Mouse (Mus musculus) hindbrain, embryonic 14.5 days (tissue): ENCODE measurements around the gene Pbx2. TPM values are rescaled to one million over a fixed set of nuclear protein-coding genes. Genes with fewer than 3 reads are reported as not detected.
A peak's percentile ranks its signal among the peaks of the same experiment; 100 is the strongest.

Source experiments
- ATAC-seq: fragments of 200-750 bp; cut with Nextera tagmentation; 2 replicates; pipeline ENCODE4 v1.8.0; 2017; ENCODE audit warnings: moderate number of reproducible peaks, mild to moderate bottlenecking, moderate TSS enrichment, moderate library complexity; ENCODE audit not compliant: low FRiP score
- DNase-seq: peaks from one replicate; pipeline ENCODE4 v3.0.0-alpha.2; 2015; ENCODE audit warnings: low spot score
- H3K27ac ChIP-seq: fragments of 300-500 bp; sonication (generic); 2 replicates; pipeline ENCODE4 v1.5.1; 2014; ENCODE audit warnings: mild to moderate bottlenecking, moderate library complexity
- H3K27me3 ChIP-seq: fragments of 300-500 bp; sonication (generic); 2 replicates; pipeline ENCODE4 v1.6.1; 2014; ENCODE audit warnings: mild to moderate bottlenecking, low read length, mixed read lengths; ENCODE audit not compliant: control insufficient read depth, insufficient read depth
- H3K36me3 ChIP-seq: fragments of 300-500 bp; sonication (generic); replicated peaks from 2 replicates; pipeline ENCODE4 v1.6.1; 2014; ENCODE audit not compliant: control insufficient read depth, insufficient read depth
- H3K4me1 ChIP-seq: fragments of 300-500 bp; sonication (generic); replicated peaks from 2 replicates; pipeline ENCODE4 v1.6.1; 2014; ENCODE audit warnings: antibody characterized with exemption, low read length, mixed read lengths; ENCODE audit not compliant: control insufficient read depth, insufficient read depth
- H3K4me2 ChIP-seq: fragments of 300-500 bp; sonication (generic); replicated peaks from 2 replicates; pipeline ENCODE4 v1.6.1; 2014; ENCODE audit warnings: mild to moderate bottlenecking, moderate library complexity
- H3K4me3 ChIP-seq: fragments of 300-500 bp; sonication (generic); replicated peaks from 2 replicates; pipeline ENCODE4 v1.5.1; 2014; ENCODE audit warnings: mild to moderate bottlenecking, low read length
- H3K9ac ChIP-seq: fragments of 300-500 bp; sonication (generic); 2 replicates; pipeline ENCODE4 v1.6.1; 2014
- H3K9me3 ChIP-seq: fragments of 300-500 bp; sonication (generic); 2 replicates; pipeline ENCODE4 v1.6.1; 2016; ENCODE audit warnings: low read length; ENCODE audit not compliant: control insufficient read depth
- WGBS: fragments of 180-500 bp; shearing (Covaris S2); extraction: QIAGEN DNeasy Blood & Tissue Kit; methylation state at CpG from one replicate; pipeline ENCODE4 v1.1.7; 2014; 5-methylcytosine and 5-hydroxymethylcytosine counted together
- polyA plus RNA-seq: library from polyadenylated mRNA; unstranded; fragments of >200 nt; fragmentation: Nextera tagmentation; extraction: Ambion mirVana; gene quantifications from 2 replicates; pipeline ENCODE4 v1.2.1, GENCODE M21; 2014

Gene Pbx2
- polyA plus RNA-seq, 1 experiment from 2014 or later = 10.5 TPM

GRCm38 (mm10) chr17:34640778-34641601 lies 49.9 kb downstream of the Pbx2 start:
- no peak overlapping the region for H3K4me3 ChIP-seq
- DNase-seq = no peak
- H3K9ac ChIP-seq = no peak overlapping the region
- H3K27ac ChIP-seq = peak overlapping the region; percentile 49
- peaks cover 11% of the 10 kb centered on the region for H3K4me1 ChIP-seq
- no peak overlapping the region; the same call in 1 of the 2 replicates for H3K4me2 ChIP-seq
- H3K36me3 ChIP-seq = no peaks in the 10 kb centered on the region
- H3K27me3 ChIP-seq = no peaks in the 10 kb centered on the region
- 0 out of 2 replicates have a peak, but pooled peaks have one; percentile 35 for ATAC-seq
- H3K9me3 ChIP-seq = no peaks in the 10 kb centered on the region
- 16% methylated on average over 11 of the region's 11 CpGs for WGBS

- WGBS = 90% methylated on average over 3 of the region's 3 CpGs
- DNase-seq (no peak), ATAC-seq (no peak)
- H3K9ac ChIP-seq = no peak overlapping the region
- peaks cover 13% of the 10 kb centered on the region for H3K4me1 ChIP-seq
- no peaks in the 10 kb centered on the region for H3K27me3 ChIP-seq
- H3K36me3 ChIP-seq = no peaks in the 10 kb centered on the region
- no peaks in the 10 kb centered on the region for H3K9me3 ChIP-seq
- peak overlapping the region; percentile 49; the same call in 1 of the 2 replicates for H3K27ac ChIP-seq
- H3K4me2 ChIP-seq = no peak overlapping the region
- H3K4me3 ChIP-seq = no peak overlapping the region
These were observed 50.9 kb downstream of the Pbx2 start for GRCm38 (mm10) chr17:34641945-34642344.

GRCm38 (mm10) chr17:34643379-34643778 lies 52.3 kb downstream of the Pbx2 start:
- 98% methylated on average over 4 of the region's 4 CpGs for WGBS

DNA sequence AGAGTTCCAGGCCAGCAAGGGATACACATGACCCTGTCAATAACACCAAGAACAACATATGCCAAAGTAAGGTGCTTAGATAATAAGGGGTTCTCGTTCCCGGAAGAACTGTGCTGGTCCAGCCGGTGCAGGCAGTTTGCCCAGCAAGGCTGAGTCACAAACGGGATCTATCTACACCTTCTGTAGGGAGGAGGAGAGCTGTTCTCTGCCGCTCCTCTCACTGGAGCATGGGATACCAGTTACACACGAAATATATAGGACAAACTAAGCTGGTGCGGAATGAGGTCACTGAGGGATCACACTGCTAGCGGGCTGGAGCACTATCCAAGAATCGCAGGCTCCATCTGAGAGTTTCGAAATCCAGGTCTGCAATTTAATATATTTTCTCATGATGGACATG lies 52.9 kb downstream of the Pbx2 start:
- ATAC-seq = no peak
- WGBS = 85% methylated on average over 10 of the region's 10 CpGs
- Histone ChIP-seq H3K36me3 (peaks cover 6% of the 10 kb centered on the region), H3K4me2 (peak overlapping the region; percentile 82; the same call in 1 of the 2 replicates), H3K27me3 (no peaks in the 10 kb centered on the region), H3K4me3 (no peak overlapping the region), H3K4me1 (peaks cover 26% of the 10 kb centered on the region), H3K27ac (peak overlapping the region; percentile 72; the same call in 1 of the 2 replicates), H3K9ac (no peak overlapping the region), H3K9me3 (no peaks in the 10 kb centered on the region)
- DNase-seq = no peak

More at GRCm38 (mm10) chr17:34643379-34643778, 52.3 kb downstream of the Pbx2 start:
- DNase-seq (no peak), ATAC-seq (no peak)
- Histone ChIP-seq H3K4me3 (no peak overlapping the region), H3K36me3 (0 out of 2 replicates have a peak, but pooled peaks cover under 1% of the 10 kb centered on the region), H3K4me1 (peaks cover 24% of the 10 kb centered on the region), H3K4me2 (no peak overlapping the region), H3K9me3 (no peaks in the 10 kb centered on the region), H3K27ac (no peak overlapping the region), H3K9ac (no peak overlapping the region), H3K27me3 (no peaks in the 10 kb centered on the region)

- peak within 1 kb of the TSS; percentile 58 for H3K4me3 ChIP-seq
- H3K4me2 ChIP-seq = peak within 1 kb of the TSS; percentile 82
- H3K9ac ChIP-seq = peak within 1 kb of the TSS; percentile 79
- peaks cover 13% of the 10 kb centered on the region for H3K36me3 ChIP-seq
- H3K9me3 ChIP-seq = no peaks in the 10 kb centered on the region
- peaks cover 26% of the 10 kb centered on the region for H3K4me1 ChIP-seq
- ATAC-seq (peak; percentile 86), DNase-seq (peak; percentile 99)
- H3K27me3 ChIP-seq = no peaks in the 10 kb centered on the region
- peak within 1 kb of the TSS; percentile 72 for H3K27ac ChIP-seq
- under 1% methylated on average over 16 of the region's 16 CpGs for WGBS
These were observed 53.5 kb downstream of the Pbx2 start, which contains the start of gene Fkbpl for GRCm38 (mm10) chr17:34644608-34645007. TSS of gene Fkbpl (plus strand) at chr17:34644764.

GRCm38 (mm10) chr17:34645256-34645829 lies 54.3 kb downstream of the Pbx2 start:
- Histone ChIP-seq H3K4me2 (peak overlapping the region; percentile 82), H3K27ac (peak overlapping the region; percentile 72), H3K9ac (peak overlapping the region; percentile 79), H3K27me3 (no peaks in the 10 kb centered on the region), H3K9me3 (no peaks in the 10 kb centered on the region), H3K36me3 (peaks cover 20% of the 10 kb centered on the region), H3K4me3 (peak overlapping the region; percentile 58), H3K4me1 (peaks cover 26% of the 10 kb centered on the region)
- ATAC-seq = no peak
- 52% methylated on average over 10 of the region's 10 CpGs for WGBS
- no peak for DNase-seq

GRCm38 (mm10) chr17:34645831-34646511 lies 54.9 kb downstream of the Pbx2 start:
- WGBS = 81% methylated on average over 30 of the region's 30 CpGs
- Histone ChIP-seq H3K36me3 (peaks cover 26% of the 10 kb centered on the region), H3K4me3 (no peak overlapping the region)

More at GRCm38 (mm10) chr17:34645831-34646511, 54.9 kb downstream of the Pbx2 start:
- no peak for ATAC-seq
- DNase-seq = no peak
- Histone ChIP-seq H3K4me1 (peaks cover 26% of the 10 kb centered on the region), H3K27ac (no peak overlapping the region), H3K9me3 (no peaks in the 10 kb centered on the region), H3K4me2 (peak overlapping the region; percentile 82), H3K27me3 (no peaks in the 10 kb centered on the region), H3K9ac (no peak overlapping the region)
